Mouse (Mus musculus): ENCODE measurements around the gene Actg1. TPM values are rescaled to one million over a fixed set of nuclear protein-coding genes. Genes with fewer than 3 reads are reported as not detected.
A peak's percentile ranks its signal among the peaks of the same experiment; 100 is the strongest.

The Actg1 gene
- polyA plus RNA-seq, 1 experiment from 2014 or later, result 545 TPM

DNA sequence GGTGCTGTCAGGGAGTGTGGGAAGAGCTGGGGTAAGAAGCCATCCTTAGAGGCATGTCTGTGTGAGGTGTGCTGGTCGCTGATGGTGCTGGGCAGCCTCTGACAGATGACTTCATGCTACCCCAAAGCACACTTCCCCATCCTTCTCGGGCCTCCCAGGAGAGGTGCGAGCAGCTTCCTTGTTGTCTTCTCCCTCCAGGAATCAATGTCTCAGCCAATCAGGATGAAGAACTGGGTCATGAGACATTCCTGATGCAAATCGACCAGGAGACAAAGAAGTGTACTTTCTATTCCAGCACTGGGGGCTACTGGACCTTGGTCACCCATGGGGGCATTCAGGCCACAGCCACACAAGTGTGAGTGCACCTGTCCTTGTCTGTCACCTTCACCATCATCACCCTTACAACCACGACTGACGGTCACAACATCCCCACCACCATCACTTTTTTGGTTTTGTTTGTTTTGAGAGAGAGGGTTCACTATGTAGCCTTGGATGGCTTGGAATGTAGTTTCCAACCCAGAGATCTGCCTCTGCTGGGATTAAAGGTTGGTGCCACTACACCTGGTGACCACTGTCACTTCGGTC lies 18.2 kb upstream of the Actg1 start:
- Histone ChIP-seq H3K4me2 (ENCODE audit: low read depth, low read length) (no peak overlapping the region), H3K9me3 (replicated peaks; ENCODE audit: control insufficient read depth, low read length) (no peaks in the 10 kb centered on the region), H3K27me3 (ENCODE audit: control insufficient read depth, insufficient read depth, low read depth, low read length) (no peaks in the 10 kb centered on the region), H3K4me1 (ENCODE audit: control insufficient read depth, low read depth, low read length) (no peaks in the 10 kb centered on the region; the same call in 1 of the 2 replicates), H3K36me3 (ENCODE audit: control insufficient read depth, insufficient read depth) (no peaks in the 10 kb centered on the region), H3K9ac (ENCODE audit: low read depth, low read length) (no peak overlapping the region), H3K4me3 (ENCODE audit: low read depth, low read length) (no peak overlapping the region), H3K27ac (ENCODE audit: low read length) (no peak overlapping the region)
- ATAC-seq (ENCODE audit: low read depth), result no peak
- 25% methylated on average over 7 of the region's 7 CpGs for WGBS (ENCODE audit: insufficient replicate concordance)

DNA sequence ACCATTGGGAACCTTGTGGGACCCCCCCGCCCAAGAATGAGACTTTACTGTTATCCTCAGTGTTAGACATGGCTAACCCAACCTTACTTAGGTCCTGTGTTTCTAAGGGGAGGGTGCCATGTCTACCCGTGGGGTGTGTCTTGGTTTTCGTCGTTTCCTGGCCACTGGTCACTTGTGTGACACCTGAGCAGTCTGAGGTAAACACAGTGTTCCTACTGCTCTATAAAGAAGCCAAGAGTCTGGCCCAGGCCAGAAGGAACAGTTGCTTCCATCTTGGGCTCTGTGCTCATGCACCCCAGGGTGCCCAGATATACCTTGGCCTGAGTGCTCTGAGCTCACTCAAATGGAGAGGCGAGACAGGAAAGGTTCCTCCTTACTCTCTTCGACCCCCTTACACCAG lies 14.5 kb upstream of the Actg1 start:
- 60% methylated on average over 6 of the region's 6 CpGs for WGBS (ENCODE audit: insufficient replicate concordance)
- H3K9ac ChIP-seq (ENCODE audit: low read depth, low read length), result no peak overlapping the region

DNA sequence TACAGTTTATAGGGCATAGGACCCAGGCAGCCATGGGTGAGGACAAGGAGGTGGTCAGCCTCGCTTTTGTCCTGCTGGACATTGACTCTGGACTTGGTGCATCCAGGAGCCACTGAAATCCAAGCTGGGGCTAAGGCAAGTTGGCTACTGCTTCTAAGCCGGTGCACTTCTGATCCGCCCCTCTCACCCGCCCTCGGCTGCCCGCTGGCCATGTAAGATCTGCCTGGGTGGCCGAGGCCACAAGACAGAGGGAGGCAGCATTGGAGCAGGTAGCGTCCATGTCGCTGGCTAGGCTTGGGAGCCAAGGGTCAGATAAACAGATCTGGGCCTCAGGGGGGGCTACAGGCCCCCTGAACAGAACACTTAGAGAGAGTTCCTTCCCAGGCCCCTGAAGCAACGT lies 13.0 kb upstream of the Actg1 start, which contains the start of gene Fscn2:
Gene Fscn2 (plus strand): TSS at position 240 of the 400 bp plus-strand sequence.
- Histone ChIP-seq H3K9ac (ENCODE audit: low read depth, low read length) (no peak within 1 kb of the TSS), H3K4me1 (ENCODE audit: control insufficient read depth, low read depth, low read length) (peaks cover 11% of the 10 kb centered on the region), H3K27ac (ENCODE audit: low read length) (no peak within 1 kb of the TSS), H3K9me3 (replicated peaks; ENCODE audit: control insufficient read depth, low read length) (no peaks in the 10 kb centered on the region), H3K27me3 (ENCODE audit: control insufficient read depth, insufficient read depth, low read depth, low read length) (no peaks in the 10 kb centered on the region), H3K4me2 (ENCODE audit: low read depth, low read length) (no peak within 1 kb of the TSS), H3K4me3 (ENCODE audit: low read depth, low read length) (no peak within 1 kb of the TSS), H3K36me3 (ENCODE audit: control insufficient read depth, insufficient read depth) (no peaks in the 10 kb centered on the region)
- 71% methylated on average over 10 of the region's 10 CpGs for whole genome bisulfite sequencing (ENCODE audit: insufficient replicate concordance)
- no peak for ATAC-seq (ENCODE audit: low read depth)

More for the DNA sequence above, 14.5 kb upstream of the Actg1 start:
- Histone ChIP-seq H3K27ac (ENCODE audit: low read length) (no peak overlapping the region), H3K4me1 (ENCODE audit: control insufficient read depth, low read depth, low read length) (peaks cover 4% of the 10 kb centered on the region), H3K4me2 (ENCODE audit: low read depth, low read length) (no peak overlapping the region), H3K36me3 (ENCODE audit: control insufficient read depth, insufficient read depth) (no peaks in the 10 kb centered on the region), H3K9me3 (replicated peaks; ENCODE audit: control insufficient read depth, low read length) (no peaks in the 10 kb centered on the region), H3K4me3 (ENCODE audit: low read depth, low read length) (no peak overlapping the region), H3K27me3 (ENCODE audit: control insufficient read depth, insufficient read depth, low read depth, low read length) (no peaks in the 10 kb centered on the region)
- ATAC-seq (ENCODE audit: low read depth), result no peak

DNA sequence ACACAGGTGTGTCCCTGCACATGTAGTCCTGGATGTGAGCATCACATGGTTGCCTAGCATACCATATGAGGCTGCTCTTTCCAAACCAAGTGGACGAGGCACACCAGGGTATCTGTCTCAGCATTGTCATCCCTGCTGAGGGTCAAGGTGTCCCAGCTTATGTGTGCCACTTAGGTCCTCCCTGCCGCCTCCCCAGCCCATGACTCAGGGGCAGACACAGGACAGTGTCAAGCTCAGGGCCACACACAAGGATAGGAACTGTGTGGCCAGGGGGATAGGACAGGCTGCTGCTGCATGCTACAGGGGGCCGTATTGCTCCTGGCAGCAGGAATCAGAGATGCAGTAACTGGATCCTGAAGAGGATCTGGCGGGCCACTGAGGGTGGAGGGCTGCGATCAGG lies 12.4 kb upstream of the Actg1 start:
- Histone ChIP-seq H3K4me1 (ENCODE audit: control insufficient read depth, low read depth, low read length) (peaks cover 15% of the 10 kb centered on the region), H3K36me3 (ENCODE audit: control insufficient read depth, insufficient read depth) (no peaks in the 10 kb centered on the region), H3K4me2 (ENCODE audit: low read depth, low read length) (no peak overlapping the region), H3K9me3 (replicated peaks; ENCODE audit: control insufficient read depth, low read length) (no peaks in the 10 kb centered on the region), H3K9ac (ENCODE audit: low read depth, low read length) (no peak overlapping the region), H3K27me3 (ENCODE audit: control insufficient read depth, insufficient read depth, low read depth, low read length) (no peaks in the 10 kb centered on the region), H3K4me3 (ENCODE audit: low read depth, low read length) (no peak overlapping the region), H3K27ac (ENCODE audit: low read length) (no peak overlapping the region)
- 72% methylated on average over 5 of the region's 5 CpGs for WGBS (ENCODE audit: insufficient replicate concordance)
- ATAC-seq (ENCODE audit: low read depth), result no peak

DNA sequence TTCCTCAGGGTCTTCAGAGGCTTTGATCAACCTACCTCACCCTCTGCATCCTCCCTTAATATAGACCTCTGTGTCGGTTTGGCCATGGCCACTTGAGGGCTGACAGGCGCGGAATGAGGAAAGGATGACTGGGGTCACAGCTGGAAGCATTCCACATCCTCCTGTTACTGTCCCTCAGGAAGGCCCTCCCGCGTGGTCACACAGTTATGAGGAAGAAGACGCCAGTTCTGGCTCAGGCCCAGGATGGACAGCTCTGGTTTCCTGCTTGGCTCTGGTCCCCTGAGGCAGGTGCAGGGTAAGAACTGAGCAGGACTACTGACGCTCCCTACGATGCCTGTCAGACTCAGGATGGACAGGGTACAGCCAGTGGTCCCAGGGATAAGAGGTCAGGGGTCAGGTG lies 11.7 kb upstream of the Actg1 start:
- Histone ChIP-seq H3K4me1 (ENCODE audit: control insufficient read depth, low read depth, low read length) (peaks cover 22% of the 10 kb centered on the region), H3K9ac (ENCODE audit: low read depth, low read length) (no peak overlapping the region), H3K4me3 (ENCODE audit: low read depth, low read length) (no peak overlapping the region), H3K36me3 (ENCODE audit: control insufficient read depth, insufficient read depth) (no peaks in the 10 kb centered on the region), H3K4me2 (ENCODE audit: low read depth, low read length) (no peak overlapping the region), H3K27me3 (ENCODE audit: control insufficient read depth, insufficient read depth, low read depth, low read length) (no peaks in the 10 kb centered on the region), H3K27ac (ENCODE audit: low read length) (no peak overlapping the region), H3K9me3 (replicated peaks; ENCODE audit: control insufficient read depth, low read length) (no peaks in the 10 kb centered on the region)
- ATAC-seq (ENCODE audit: low read depth), result no peak
- WGBS (ENCODE audit: insufficient replicate concordance), result 46% methylated on average over 8 of the region's 8 CpGs

DNA sequence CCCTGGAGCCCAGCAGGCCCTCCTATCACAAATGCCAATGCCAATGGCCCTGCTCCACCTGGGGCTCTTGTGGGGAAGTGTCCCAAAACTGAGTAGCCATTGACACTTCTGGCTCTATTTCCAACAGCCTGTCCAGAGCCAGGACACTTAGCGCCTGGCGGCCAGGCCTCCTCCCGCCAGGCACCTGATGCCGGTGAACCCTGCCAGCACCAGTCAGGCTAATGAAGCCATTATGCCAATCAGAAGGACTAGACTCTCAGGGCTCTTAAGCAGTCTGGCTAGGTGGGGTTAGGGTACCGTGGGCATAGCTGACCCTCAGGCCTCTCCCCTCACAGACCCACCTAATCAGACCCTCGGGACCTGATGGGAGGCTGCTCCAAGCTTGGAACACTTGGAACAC lies 11.0 kb upstream of the Actg1 start:
- Histone ChIP-seq H3K9me3 (replicated peaks; ENCODE audit: control insufficient read depth, low read length) (no peaks in the 10 kb centered on the region), H3K27me3 (ENCODE audit: control insufficient read depth, insufficient read depth, low read depth, low read length) (no peaks in the 10 kb centered on the region), H3K4me3 (ENCODE audit: low read depth, low read length) (no peak overlapping the region), H3K4me2 (ENCODE audit: low read depth, low read length) (no peak overlapping the region), H3K4me1 (ENCODE audit: control insufficient read depth, low read depth, low read length) (peaks cover 29% of the 10 kb centered on the region), H3K36me3 (ENCODE audit: control insufficient read depth, insufficient read depth) (no peaks in the 10 kb centered on the region), H3K27ac (ENCODE audit: low read length) (no peak overlapping the region), H3K9ac (ENCODE audit: low read depth, low read length) (no peak overlapping the region)
- WGBS (ENCODE audit: insufficient replicate concordance), result 74% methylated on average over 6 of the region's 6 CpGs
- ATAC-seq (ENCODE audit: low read depth), result no peak

DNA sequence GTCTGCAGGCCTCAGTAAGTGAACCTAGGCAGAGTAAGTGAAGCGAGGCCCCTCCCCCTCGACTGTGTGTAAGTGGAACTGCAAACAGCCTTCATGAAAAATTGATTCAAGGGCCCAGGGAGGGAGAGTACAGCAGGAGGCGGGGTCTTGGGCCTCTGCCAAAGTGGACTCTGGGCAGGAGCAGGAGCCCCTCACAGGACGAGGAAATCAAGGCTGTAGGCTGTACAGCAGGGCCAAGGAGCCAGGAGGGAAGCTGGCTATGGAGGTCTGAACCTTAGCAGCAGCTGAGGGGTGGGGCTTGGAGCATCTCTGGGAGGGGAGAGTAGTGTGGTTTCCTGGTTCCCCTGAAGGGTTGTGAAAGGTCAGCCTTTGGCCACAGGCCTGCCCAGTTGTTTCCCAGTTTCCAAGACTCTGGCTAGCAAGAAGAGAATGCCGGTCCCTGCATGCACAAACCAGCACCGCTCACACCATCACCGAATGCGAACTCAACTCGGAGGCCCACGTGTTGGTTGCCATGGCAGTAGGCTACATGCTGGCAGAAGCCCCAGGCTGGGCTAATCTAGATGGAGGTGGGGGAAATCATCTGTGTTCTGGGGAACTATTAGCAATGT lies 9.6 kb upstream of the Actg1 start:
- Histone ChIP-seq H3K4me1 (ENCODE audit: control insufficient read depth, low read depth, low read length) (peaks cover 44% of the 10 kb centered on the region), H3K9ac (ENCODE audit: low read depth, low read length) (no peak overlapping the region; the same call in 1 of the 2 replicates), H3K9me3 (replicated peaks; ENCODE audit: control insufficient read depth, low read length) (no peaks in the 10 kb centered on the region), H3K4me2 (ENCODE audit: low read depth, low read length) (no peak overlapping the region), H3K4me3 (ENCODE audit: low read depth, low read length) (no peak overlapping the region), H3K36me3 (ENCODE audit: control insufficient read depth, insufficient read depth) (no peaks in the 10 kb centered on the region), H3K27ac (ENCODE audit: low read length) (peak overlapping the region; percentile 15), H3K27me3 (ENCODE audit: control insufficient read depth, insufficient read depth, low read depth, low read length) (no peaks in the 10 kb centered on the region)
- no peak for ATAC-seq (ENCODE audit: low read depth)
- WGBS (ENCODE audit: insufficient replicate concordance), result 28% methylated on average over 10 of the region's 10 CpGs

DNA sequence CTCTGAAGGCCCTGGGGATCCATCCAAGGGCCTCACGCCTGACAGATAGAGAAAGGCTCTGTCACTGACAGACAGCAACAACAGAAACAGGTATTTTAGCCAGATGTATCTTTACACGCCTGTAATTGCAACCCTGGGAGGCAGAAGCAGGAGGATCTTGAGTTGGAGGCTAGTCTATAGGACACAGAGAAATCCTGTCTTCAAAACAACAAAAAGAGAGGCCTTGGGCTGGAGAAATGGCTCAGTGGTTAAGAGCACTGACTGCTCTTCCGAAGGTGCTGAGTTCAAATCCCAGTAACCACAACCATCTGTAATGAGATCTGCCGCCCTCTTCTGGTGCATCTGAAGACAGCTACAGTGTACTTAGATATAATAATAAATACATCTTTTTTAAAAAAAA lies 8.6 kb upstream of the Actg1 start:
- no peaks in the 10 kb centered on the region for H3K27me3 ChIP-seq (ENCODE audit: control insufficient read depth, insufficient read depth, low read depth, low read length)
- no peaks in the 10 kb centered on the region for H3K36me3 ChIP-seq (ENCODE audit: control insufficient read depth, insufficient read depth)
- H3K4me1 ChIP-seq (ENCODE audit: control insufficient read depth, low read depth, low read length), result peaks cover 49% of the 10 kb centered on the region
- WGBS (ENCODE audit: insufficient replicate concordance), result 83% methylated on average over 4 of the region's 4 CpGs
- ATAC-seq (ENCODE audit: low read depth), result no peak
- H3K27ac ChIP-seq (ENCODE audit: low read length), result 0 out of 2 replicates have a peak overlapping the region, but pooled peaks have one; percentile 32
- no peak overlapping the region for H3K9ac ChIP-seq (ENCODE audit: low read depth, low read length)
- no peaks in the 10 kb centered on the region for H3K9me3 ChIP-seq (replicated peaks; ENCODE audit: control insufficient read depth, low read length)
- H3K4me3 ChIP-seq (ENCODE audit: low read depth, low read length), result no peak overlapping the region
- no peak overlapping the region for H3K4me2 ChIP-seq (ENCODE audit: low read depth, low read length)

DNA sequence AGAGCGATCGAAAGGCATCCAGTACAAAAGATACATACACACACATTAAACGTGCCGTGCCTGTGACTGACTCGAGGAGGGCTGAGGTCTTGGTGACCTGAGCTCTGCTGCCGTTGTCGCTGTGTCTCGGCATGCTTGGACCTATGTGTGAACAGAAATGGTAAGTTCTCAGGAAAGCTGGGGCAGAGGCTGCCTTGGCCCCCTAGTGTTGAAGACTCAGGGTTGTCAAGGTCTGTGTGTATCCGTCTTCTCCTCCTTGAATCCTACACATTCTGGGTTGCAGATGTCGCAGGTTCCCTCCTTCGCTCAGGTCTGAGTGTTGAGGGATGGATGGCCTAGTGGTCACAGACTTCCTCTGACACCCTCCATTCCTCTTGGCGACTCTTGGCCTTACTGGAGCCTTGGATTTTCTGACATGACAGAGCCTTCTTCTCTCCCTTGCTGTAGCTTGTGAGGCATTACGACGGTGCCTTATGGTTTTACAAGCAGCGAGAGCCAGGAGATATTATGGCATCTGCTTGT lies 8.0 kb upstream of the Actg1 start:
- H3K4me3 ChIP-seq (ENCODE audit: low read depth, low read length), result no peak overlapping the region
- no peak overlapping the region for H3K4me2 ChIP-seq (ENCODE audit: low read depth, low read length)
- 81% methylated on average over 15 of the region's 15 CpGs for WGBS (ENCODE audit: insufficient replicate concordance)
- H3K27me3 ChIP-seq (ENCODE audit: control insufficient read depth, insufficient read depth, low read depth, low read length), result no peaks in the 10 kb centered on the region
- peaks cover 54% of the 10 kb centered on the region for H3K4me1 ChIP-seq (ENCODE audit: control insufficient read depth, low read depth, low read length)
- no peaks in the 10 kb centered on the region for H3K9me3 ChIP-seq (replicated peaks; ENCODE audit: control insufficient read depth, low read length)
- peak overlapping the region; percentile 32; the same call in 1 of the 2 replicates for H3K27ac ChIP-seq (ENCODE audit: low read length)
- no peaks in the 10 kb centered on the region for H3K36me3 ChIP-seq (ENCODE audit: control insufficient read depth, insufficient read depth)
- ATAC-seq (ENCODE audit: low read depth), result no peak
- H3K9ac ChIP-seq (ENCODE audit: low read depth, low read length), result no peak overlapping the region
